Mouse (Mus musculus): Measurements from ENCODE around the gene Tmem151a. TPM values are rescaled to one million over a fixed set of nuclear protein-coding genes. Genes with fewer than 3 reads are reported as not detected.

Gene Tmem151a
- total RNA-seq, 2 experiments from 2014 or later = 3.8 to 4.9 TPM

- DNase-seq (ENCODE audit: low spot score in 2 of 2) = no peak
These were observed 16.6 kb downstream of the Tmem151a start for GRCm38 (mm10) chr19:5068570-5069234.

- no peak for DNase-seq (ENCODE audit: low spot score in 2 of 2)
These were observed 17.3 kb downstream of the Tmem151a start, which contains the start of gene Cd248 for GRCm38 (mm10) chr19:5067867-5068569. Cd248 (plus strand) TSS chr19:5068078.

GRCm38 (mm10) chr19:5067040-5067799 is 18.1 kb downstream of the Tmem151a start:
- DNase-seq (ENCODE audit: low spot score in 2 of 2) = no peak

GRCm38 (mm10) chr19:5065104-5065503 is 20.2 kb downstream of the Tmem151a start:
- DNase-seq (ENCODE audit: low spot score in 2 of 2) = no peak

- no peak for DNase-seq (ENCODE audit: low spot score in 2 of 2)
These were observed 22.9 kb downstream of the Tmem151a start for GRCm38 (mm10) chr19:5062446-5062845.

- DNase-seq (ENCODE audit: low spot score in 2 of 2) = no peak
These were observed 23.3 kb downstream of the Tmem151a start for GRCm38 (mm10) chr19:5062041-5062440.

- no peak for DNase-seq (ENCODE audit: low spot score in 2 of 2)
These were observed 24.7 kb downstream of the Tmem151a start for GRCm38 (mm10) chr19:5060365-5061330.

GRCm38 (mm10) chr19:5058801-5059771 is 26.2 kb downstream of the Tmem151a start:
- no peak for DNase-seq (ENCODE audit: low spot score in 2 of 2)

GRCm38 (mm10) chr19:5057876-5058775 is 27.2 kb downstream of the Tmem151a start:
- no peak for DNase-seq (ENCODE audit: low spot score in 2 of 2)

- DNase-seq (ENCODE audit: low spot score in 2 of 2) = no peak
These were observed 29.1 kb downstream of the Tmem151a start for GRCm38 (mm10) chr19:5056251-5056650.

- no peak for DNase-seq (ENCODE audit: low spot score in 2 of 2)
These were observed 31.4 kb downstream of the Tmem151a start for GRCm38 (mm10) chr19:5053909-5054308.

- no peak for DNase-seq (ENCODE audit: low spot score in 2 of 2)
These were observed 32.5 kb downstream of the Tmem151a start for GRCm38 (mm10) chr19:5052853-5053252.

GRCm38 (mm10) chr19:5052166-5052822 is 33.0 kb downstream of the Tmem151a start:
- DNase-seq (ENCODE audit: low spot score in 2 of 2) = no peak

- DNase-seq (ENCODE audit: low spot score in 2 of 2) = no peak
These were observed 33.8 kb downstream of the Tmem151a start for GRCm38 (mm10) chr19:5051515-5051914.

- no peak for DNase-seq (ENCODE audit: low spot score in 2 of 2)
These were observed 34.3 kb downstream of the Tmem151a start for GRCm38 (mm10) chr19:5051031-5051430.

GRCm38 (mm10) chr19:5050047-5050905 is 35.1 kb downstream of the Tmem151a start, which contains the start of gene Rin1:
Rin1 (plus strand) TSS chr19:5050481.
- DNase-seq (ENCODE audit: low spot score in 2 of 2) = no peak

- DNase-seq (ENCODE audit: low spot score in 2 of 2) = no peak
These were observed 36.0 kb downstream of the Tmem151a start for GRCm38 (mm10) chr19:5049325-5049724.
